Mouse (Mus musculus) liver, embryonic 16.5 days (tissue): ENCODE measurements around the gene Acap2. TPM values are rescaled to one million over a fixed set of nuclear protein-coding genes. Genes with fewer than 3 reads are reported as not detected.
A peak's percentile ranks its signal among the peaks of the same experiment; 100 is the strongest.

ENCODE experiments used
- ATAC-seq: fragments of 200-750 bp; cut with Nextera tagmentation; 2 replicates; pipeline ENCODE4 v1.8.0; 2017; ENCODE audit warnings: low read depth, mild to moderate bottlenecking, moderate number of reproducible peaks, moderate library complexity
- H3K27ac ChIP-seq: fragments of 300-500 bp; sonication (generic); 2 replicates; pipeline ENCODE4 v1.5.1; 2014; ENCODE audit warnings: mild to moderate bottlenecking, low read length
- H3K27me3 ChIP-seq: fragments of 300-500 bp; sonication (generic); 2 replicates; pipeline ENCODE4 v1.6.1; 2014; ENCODE audit warnings: low read depth, low read length, mixed read lengths; ENCODE audit not compliant: control insufficient read depth, insufficient read depth
- H3K36me3 ChIP-seq: fragments of 300-500 bp; sonication (generic); 2 replicates; pipeline ENCODE4 v1.6.1; 2014; ENCODE audit warnings: mild to moderate bottlenecking; ENCODE audit not compliant: control insufficient read depth, insufficient read depth
- H3K4me1 ChIP-seq: fragments of 300-500 bp; sonication (generic); 2 replicates; pipeline ENCODE4 v1.6.1; 2014; ENCODE audit warnings: low read depth, low read length, mixed read lengths; ENCODE audit not compliant: control insufficient read depth
- H3K4me2 ChIP-seq: fragments of 300-500 bp; sonication (generic); 2 replicates; pipeline ENCODE4 v1.6.1; 2014; ENCODE audit warnings: low read depth, low read length, mixed read lengths
- H3K4me3 ChIP-seq: fragments of 300-500 bp; sonication (generic); 2 replicates; pipeline ENCODE4 v1.5.1; 2014; ENCODE audit warnings: low read depth, mild to moderate bottlenecking, low read length
- H3K9ac ChIP-seq: fragments of 300-500 bp; sonication (generic); 2 replicates; pipeline ENCODE4 v1.6.1; 2014; ENCODE audit warnings: low read depth, low read length
- H3K9me3 ChIP-seq: fragments of 300-500 bp; sonication (generic); replicated peaks from 2 replicates; pipeline ENCODE4 v1.6.1; 2016; ENCODE audit warnings: low read length; ENCODE audit not compliant: control insufficient read depth
- WGBS: fragments of 180-500 bp; shearing (Covaris S2); extraction: QIAGEN DNeasy Blood & Tissue Kit; methylation state at CpG from one replicate; pipeline ENCODE4 v1.1.7; 2014; ENCODE audit not compliant: insufficient replicate concordance; 5-methylcytosine and 5-hydroxymethylcytosine counted together
- polyA plus RNA-seq: library from polyadenylated mRNA; unstranded; fragments of >200 nt; fragmentation: Nextera tagmentation; extraction: Ambion mirVana; gene quantifications from 2 replicates; pipeline ENCODE4 v1.2.1, GENCODE M21; 2015

Gene Acap2
- polyA plus RNA-seq, 1 experiment from 2014 or later, result 5.6 TPM

DNA sequence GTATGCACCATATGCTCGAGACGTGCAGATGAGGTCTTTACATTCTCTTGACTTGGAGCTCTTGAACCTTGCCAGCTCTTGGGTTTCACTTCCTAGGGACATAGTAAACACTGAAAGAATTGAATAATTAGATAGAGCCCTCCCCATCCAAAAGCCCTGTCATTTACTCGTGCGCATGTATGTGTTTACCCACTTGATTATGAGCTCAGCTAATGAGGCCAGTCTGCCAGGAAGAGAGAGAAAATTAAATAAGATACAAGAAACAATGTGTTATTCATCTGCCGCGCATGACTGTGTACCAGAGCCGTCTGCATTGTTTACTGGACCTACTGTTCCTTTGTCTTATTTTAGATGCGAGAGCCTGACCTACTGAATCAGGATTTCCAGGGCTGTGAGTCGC, 10.5 kb upstream of the Acap2 start:
- no peaks in the 10 kb centered on the region for H3K36me3 ChIP-seq
- H3K4me3 ChIP-seq, result no peak overlapping the region
- H3K27ac ChIP-seq, result no peak overlapping the region
- peaks cover 7% of the 10 kb centered on the region for H3K4me1 ChIP-seq
- WGBS, result 59% methylated on average over 9 of the region's 9 CpGs
- H3K9ac ChIP-seq, result no peak overlapping the region
- H3K27me3 ChIP-seq, result no peaks in the 10 kb centered on the region
- no peaks in the 10 kb centered on the region for H3K9me3 ChIP-seq
- no peak for ATAC-seq
- no peak overlapping the region for H3K4me2 ChIP-seq

DNA sequence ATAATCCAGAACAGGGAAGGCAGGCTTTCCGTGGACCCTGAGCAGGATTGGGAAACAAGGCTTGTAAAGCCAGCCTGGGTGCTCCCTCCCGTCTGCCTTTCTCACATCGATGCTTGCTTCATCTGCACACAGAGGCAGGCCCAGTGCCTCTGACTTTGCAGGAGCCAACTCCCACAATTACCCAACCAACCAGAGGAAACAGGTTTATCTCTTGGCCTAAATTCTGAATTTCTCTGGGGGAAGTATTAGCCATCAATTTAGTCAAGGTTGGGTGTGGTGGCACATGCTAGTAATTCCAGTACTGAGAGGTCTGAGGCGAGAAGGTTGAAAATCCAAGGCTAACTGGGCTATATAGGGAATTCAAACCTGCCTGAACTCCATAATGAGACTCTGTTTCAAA, 9.4 kb upstream of the Acap2 start:
- H3K4me1 ChIP-seq, result peaks cover 7% of the 10 kb centered on the region
- H3K4me2 ChIP-seq, result no peak overlapping the region
- peak; percentile 56 for ATAC-seq
- H3K4me3 ChIP-seq, result no peak overlapping the region
- H3K36me3 ChIP-seq, result no peaks in the 10 kb centered on the region
- no peak overlapping the region for H3K27ac ChIP-seq
- no peak overlapping the region for H3K9ac ChIP-seq
- H3K9me3 ChIP-seq, result no peaks in the 10 kb centered on the region
- 21% methylated on average over 4 of the region's 4 CpGs for WGBS
- H3K27me3 ChIP-seq, result no peaks in the 10 kb centered on the region

DNA sequence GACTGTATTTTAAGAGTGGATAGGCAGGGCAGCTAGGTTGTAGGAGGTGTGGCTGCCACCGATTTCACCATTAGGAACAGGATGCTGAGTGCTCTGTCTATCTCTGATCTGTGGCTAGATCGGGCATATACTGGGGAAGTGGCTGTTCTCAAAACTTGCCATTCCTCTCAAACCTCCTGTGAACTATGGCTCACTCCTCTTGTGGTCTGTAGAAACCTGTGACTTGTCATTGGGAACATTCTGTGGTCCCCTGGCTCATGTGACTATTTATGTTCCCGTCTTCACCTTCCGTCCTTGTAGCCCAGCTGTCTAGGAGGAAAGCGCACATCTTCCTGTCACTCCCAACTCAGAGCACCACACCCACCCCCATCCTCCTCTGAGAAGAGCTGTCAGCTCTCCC, 8.9 kb upstream of the Acap2 start:
- Histone ChIP-seq H3K36me3 (no peaks in the 10 kb centered on the region), H3K9me3 (no peaks in the 10 kb centered on the region), H3K4me1 (peaks cover 7% of the 10 kb centered on the region), H3K27me3 (no peaks in the 10 kb centered on the region), H3K27ac (no peak overlapping the region), H3K4me2 (no peak overlapping the region), H3K9ac (no peak overlapping the region), H3K4me3 (no peak overlapping the region)
- ATAC-seq, result no peak
- 13% methylated on average over 5 of the region's 5 CpGs for WGBS

DNA sequence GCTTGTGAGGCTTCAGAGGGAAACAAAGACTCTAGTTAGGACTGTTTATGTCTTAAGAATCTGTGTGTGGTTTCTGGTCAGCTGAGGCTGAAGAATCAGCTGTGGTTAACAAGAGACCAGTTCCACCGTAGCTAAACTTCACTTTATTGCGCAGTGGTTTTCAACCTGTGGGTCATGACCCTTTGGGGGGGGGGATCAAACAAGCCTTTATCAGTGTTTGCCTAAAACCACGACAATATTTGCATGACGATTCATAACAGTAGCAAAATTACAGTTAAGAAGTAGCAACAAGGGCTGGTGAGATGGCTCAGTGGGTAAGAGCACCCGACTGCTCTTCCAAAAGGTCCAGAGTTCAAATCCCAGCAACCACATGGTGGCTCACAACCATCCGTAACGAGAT, 4.7 kb upstream of the Acap2 start:
- WGBS, result 38% methylated on average over 5 of the region's 7 CpGs
- no peak for ATAC-seq
- no peaks in the 10 kb centered on the region for H3K9me3 ChIP-seq

DNA sequence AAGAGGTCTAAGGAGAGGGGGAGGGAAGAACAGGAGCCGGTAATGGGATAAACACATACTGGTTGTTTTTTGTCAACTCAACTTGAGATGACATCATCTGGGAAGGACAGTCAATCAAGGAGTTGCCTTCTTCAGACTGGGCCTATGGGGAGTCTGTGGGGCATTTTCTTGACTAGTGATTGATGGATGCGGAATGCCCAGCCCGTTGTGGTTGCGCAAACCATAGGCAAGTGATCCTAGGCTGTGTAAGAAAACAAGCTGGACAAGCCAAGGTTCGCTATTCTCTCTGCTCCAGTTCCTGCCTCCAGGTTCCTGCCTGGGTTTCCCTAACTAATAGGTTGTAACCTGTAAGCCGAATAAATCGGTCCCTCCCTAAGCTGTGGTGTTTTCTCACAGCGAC, 4.1 kb upstream of the Acap2 start:
- Histone ChIP-seq H3K27ac (no peak overlapping the region), H3K9ac (no peak overlapping the region), H3K4me2 (no peak overlapping the region), H3K27me3 (no peaks in the 10 kb centered on the region), H3K36me3 (no peaks in the 10 kb centered on the region), H3K9me3 (no peaks in the 10 kb centered on the region), H3K4me3 (no peak overlapping the region), H3K4me1 (peaks cover 4% of the 10 kb centered on the region)
- no peak for ATAC-seq
- 78% methylated on average over 8 of the region's 8 CpGs for WGBS

More for the DNA sequence above, 4.7 kb upstream of the Acap2 start:
- H3K27ac ChIP-seq, result no peak overlapping the region
- H3K4me2 ChIP-seq, result no peak overlapping the region
- no peaks in the 10 kb centered on the region for H3K36me3 ChIP-seq
- peaks cover 9% of the 10 kb centered on the region for H3K4me1 ChIP-seq
- no peaks in the 10 kb centered on the region for H3K27me3 ChIP-seq
- no peak overlapping the region for H3K9ac ChIP-seq
- no peak overlapping the region for H3K4me3 ChIP-seq

DNA sequence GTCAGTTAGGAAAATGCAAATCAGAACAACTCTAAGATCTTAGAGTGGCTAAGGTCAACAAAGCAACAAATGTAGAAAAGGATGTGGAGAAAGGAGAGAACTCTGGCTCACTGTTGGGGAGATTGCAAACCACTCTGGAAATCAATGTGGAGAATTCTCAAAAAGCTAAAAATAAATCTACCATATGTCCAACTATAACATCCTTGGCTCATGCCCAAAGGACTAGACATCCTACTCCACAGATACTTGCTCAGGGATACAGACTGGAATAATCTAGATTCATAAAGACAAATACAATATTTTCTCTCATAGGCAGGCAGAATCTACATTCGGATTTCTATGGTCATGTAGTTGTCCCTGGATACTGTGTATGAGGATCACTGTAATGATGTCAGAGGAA, 3.2 kb upstream of the Acap2 start:
- no peaks in the 10 kb centered on the region for H3K27me3 ChIP-seq
- H3K4me2 ChIP-seq, result no peak overlapping the region
- whole genome bisulfite sequencing, result 56% methylated on average over 1 of the region's 1 CpGs
- H3K9me3 ChIP-seq, result no peaks in the 10 kb centered on the region
- ATAC-seq, result no peak
- H3K36me3 ChIP-seq, result no peaks in the 10 kb centered on the region
- no peak overlapping the region for H3K4me3 ChIP-seq
- H3K4me1 ChIP-seq, result peaks cover 2% of the 10 kb centered on the region; the same call in 1 of the 2 replicates
- H3K9ac ChIP-seq, result no peak overlapping the region
- no peak overlapping the region for H3K27ac ChIP-seq

DNA sequence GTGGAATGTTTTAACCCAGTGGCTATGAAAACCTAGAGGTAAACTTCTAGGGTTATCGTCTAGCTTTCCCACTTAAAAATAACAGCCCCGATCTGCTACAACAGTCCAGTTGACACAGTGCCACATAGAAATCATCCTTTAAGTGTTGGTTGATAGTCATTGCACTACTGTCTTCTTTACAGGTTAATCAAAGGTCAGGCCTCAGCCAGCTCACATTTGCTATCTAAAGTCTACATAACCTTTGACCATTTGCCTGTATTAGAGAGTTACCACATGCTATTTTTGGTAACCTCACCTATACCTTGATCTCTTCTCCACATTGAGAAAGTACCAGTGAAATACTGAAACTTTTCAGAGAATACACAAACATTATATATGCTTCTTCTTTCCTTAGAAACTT, 659 bp upstream of the Acap2 start:
- Histone ChIP-seq H3K9me3 (no peaks in the 10 kb centered on the region), H3K9ac (no peak overlapping the region), H3K4me3 (peak overlapping the region; percentile 85; the same call in 1 of the 2 replicates), H3K27ac (peak overlapping the region; percentile 69), H3K4me1 (peaks cover 4% of the 10 kb centered on the region), H3K36me3 (no peaks in the 10 kb centered on the region), H3K4me2 (peak overlapping the region; percentile 62), H3K27me3 (no peaks in the 10 kb centered on the region)
- ATAC-seq, result peak; percentile 28
- WGBS, result 53% methylated on average over 2 of the region's 2 CpGs

DNA sequence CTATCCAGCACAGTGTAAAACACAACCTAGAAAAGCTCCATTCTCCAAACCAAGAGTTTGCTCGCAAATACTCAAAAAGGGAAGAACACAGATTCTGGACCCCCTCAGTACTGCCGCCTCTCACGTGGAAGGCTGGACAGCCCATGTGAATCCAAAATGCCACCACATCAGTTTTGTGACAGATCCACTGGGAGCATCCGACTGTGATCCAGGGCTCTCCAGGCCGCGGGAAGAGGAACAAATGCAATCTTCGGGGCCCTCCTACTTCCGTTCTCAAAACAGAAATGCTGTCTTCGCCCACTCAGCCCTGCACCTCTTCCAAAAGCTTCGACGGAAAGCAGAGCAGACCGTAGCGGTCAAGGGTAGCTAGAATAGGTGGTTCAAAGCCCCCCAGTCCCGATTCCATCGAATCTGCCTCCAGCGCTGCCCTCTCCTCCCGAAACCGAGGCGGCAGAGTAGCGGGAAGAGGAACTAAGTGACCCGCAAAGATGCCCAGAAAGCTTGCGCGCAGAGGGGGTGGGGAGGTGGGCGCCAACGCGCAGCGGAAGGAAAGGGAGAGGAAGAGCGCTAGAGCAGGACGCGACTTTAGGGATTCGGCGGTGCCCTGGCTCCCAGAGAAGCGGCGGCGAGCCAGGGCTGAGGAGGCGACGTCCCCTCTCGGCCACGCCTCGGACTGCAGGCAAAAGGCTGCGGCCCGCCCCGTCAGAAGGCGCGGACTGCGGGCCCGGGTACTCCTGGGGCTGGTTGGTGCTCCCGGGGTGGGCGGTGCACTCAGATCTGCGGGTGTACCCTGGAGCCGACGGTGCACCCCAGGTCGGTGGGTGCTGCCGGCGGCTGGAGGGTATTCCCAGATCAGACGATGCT, 887 bp downstream of the Acap2 start:
- ATAC-seq, result peak; percentile 28
- peak overlapping the region; percentile 90 for H3K27ac ChIP-seq
- H3K27me3 ChIP-seq, result no peaks in the 10 kb centered on the region
- no peaks in the 10 kb centered on the region for H3K36me3 ChIP-seq
- H3K9ac ChIP-seq, result peak overlapping the region; percentile 90
- H3K9me3 ChIP-seq, result no peaks in the 10 kb centered on the region
- H3K4me3 ChIP-seq, result peak overlapping the region; percentile 85
- H3K4me1 ChIP-seq, result peaks cover 4% of the 10 kb centered on the region
- WGBS, result under 1% methylated on average over 56 of the region's 56 CpGs
- peak overlapping the region; percentile 62 for H3K4me2 ChIP-seq

DNA sequence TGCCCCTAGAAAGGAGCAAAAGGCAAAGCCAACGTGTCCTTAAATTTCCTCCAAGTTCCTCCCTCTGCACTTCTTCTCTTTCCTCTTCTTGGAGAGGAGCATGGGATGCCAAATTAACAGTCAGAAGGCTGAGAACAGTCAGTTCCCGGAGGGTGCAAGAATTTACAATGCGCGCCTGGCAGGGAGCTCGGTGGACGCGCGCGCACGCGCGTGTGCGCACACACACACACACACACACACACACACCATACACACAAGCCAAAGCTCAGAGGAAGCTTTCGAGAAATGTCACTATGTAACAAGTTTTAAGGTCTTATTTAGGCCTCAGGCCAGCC, 1.5 kb downstream of the Acap2 start:
- H3K27ac ChIP-seq, result 0 out of 2 replicates have a peak overlapping the region, but pooled peaks have one; percentile 90
- H3K4me3 ChIP-seq, result peak overlapping the region; percentile 85
- H3K9ac ChIP-seq, result peak overlapping the region; percentile 90
- 10% methylated on average over 14 of the region's 14 CpGs for WGBS
- ATAC-seq, result no peak
- H3K36me3 ChIP-seq, result no peaks in the 10 kb centered on the region
- peaks cover 8% of the 10 kb centered on the region for H3K4me1 ChIP-seq
- H3K4me2 ChIP-seq, result peak overlapping the region; percentile 62
- no peaks in the 10 kb centered on the region for H3K27me3 ChIP-seq
- no peaks in the 10 kb centered on the region for H3K9me3 ChIP-seq
